Mouse (Mus musculus): ENCODE data around the gene Brca1. TPM values are rescaled to one million over a fixed set of nuclear protein-coding genes. Genes with fewer than 3 reads are reported as not detected.
"Not testable (repeated sequence)": the region's sequence is repeated elsewhere in the genome, so short reads cannot be mapped to it uniquely, and the experiment has no call there.

Gene Brca1
- total RNA-seq, 2 experiments from 2014 or later = 8.1 to 8.3 TPM

- DNase-seq = no peak
These were observed 82.6 kb downstream of the Brca1 start for GRCm38 (mm10) chr11:101469155-101469554.

GRCm38 (mm10) chr11:101468731-101469130 lies 83.0 kb downstream of the Brca1 start:
- DNase-seq = no peak

DNA sequence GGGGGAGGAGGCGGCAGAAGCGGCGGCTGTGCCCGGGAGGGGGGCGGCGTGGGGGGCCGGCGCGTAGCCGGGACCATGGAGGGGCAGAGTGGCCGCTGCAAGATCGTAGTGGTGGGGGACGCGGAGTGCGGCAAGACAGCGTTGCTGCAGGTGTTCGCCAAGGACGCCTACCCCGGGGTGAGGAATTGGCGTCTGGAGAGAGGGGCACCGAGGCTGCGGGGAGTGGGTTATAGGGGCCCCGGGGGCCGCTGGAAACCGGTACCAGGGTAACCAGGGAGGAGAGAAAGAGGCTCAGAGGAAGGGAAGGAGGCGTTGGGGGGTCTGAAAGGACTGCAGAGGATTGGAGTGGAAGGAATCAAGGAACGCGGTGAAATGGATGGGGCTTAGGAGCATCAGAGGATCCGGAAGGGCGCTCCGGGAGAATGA lies 83.5 kb downstream of the Brca1 start:
- DNase-seq = no peak

- peak; percentile 83 for DNase-seq
These were observed 84.1 kb downstream of the Brca1 start for GRCm38 (mm10) chr11:101467477-101468262.

- DNase-seq = not testable (repeated sequence)
These were observed 85.2 kb downstream of the Brca1 start for GRCm38 (mm10) chr11:101466552-101466950.

DNA sequence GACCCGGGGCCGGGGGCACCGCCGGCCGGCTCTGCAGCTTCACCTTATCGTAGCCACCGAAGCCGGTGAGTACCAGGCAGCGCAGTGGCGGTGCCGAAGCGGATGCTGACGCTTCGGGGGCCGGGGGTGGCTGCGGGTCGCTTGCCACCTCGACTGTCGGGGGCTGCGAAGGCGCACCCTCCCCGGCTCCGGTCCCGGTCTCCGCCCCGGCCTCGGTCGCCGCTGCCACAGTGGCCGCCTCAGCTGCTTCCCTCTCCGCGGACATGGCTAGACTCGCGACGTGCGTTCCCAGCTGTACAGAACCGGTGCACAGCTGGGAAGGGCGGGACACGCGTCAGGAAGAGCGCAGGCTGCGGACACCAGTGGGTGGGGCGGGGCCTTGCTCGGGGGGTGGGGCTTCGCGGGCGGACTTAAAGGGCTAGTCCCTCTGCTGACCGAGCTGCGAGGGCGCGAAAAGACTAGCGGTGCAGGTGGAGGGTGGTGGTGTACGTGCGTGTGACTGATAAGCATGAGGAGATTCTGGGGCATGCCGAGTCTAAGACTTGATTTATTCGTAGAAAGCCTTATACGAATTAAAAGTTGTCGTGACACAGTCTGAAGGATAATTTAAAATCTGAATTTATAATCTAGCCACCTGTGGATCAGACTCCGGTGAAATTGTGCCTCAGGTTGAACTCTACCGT lies 85.7 kb downstream of the Brca1 start, which contains the start of gene Vat1:
TSS of gene Vat1 (minus strand) at position 362 of the 683 bp plus-strand sequence.
- peak; percentile 84 for DNase-seq

GRCm38 (mm10) chr11:101465101-101465868 lies 86.5 kb downstream of the Brca1 start:
- DNase-seq = peak; percentile 72

DNA sequence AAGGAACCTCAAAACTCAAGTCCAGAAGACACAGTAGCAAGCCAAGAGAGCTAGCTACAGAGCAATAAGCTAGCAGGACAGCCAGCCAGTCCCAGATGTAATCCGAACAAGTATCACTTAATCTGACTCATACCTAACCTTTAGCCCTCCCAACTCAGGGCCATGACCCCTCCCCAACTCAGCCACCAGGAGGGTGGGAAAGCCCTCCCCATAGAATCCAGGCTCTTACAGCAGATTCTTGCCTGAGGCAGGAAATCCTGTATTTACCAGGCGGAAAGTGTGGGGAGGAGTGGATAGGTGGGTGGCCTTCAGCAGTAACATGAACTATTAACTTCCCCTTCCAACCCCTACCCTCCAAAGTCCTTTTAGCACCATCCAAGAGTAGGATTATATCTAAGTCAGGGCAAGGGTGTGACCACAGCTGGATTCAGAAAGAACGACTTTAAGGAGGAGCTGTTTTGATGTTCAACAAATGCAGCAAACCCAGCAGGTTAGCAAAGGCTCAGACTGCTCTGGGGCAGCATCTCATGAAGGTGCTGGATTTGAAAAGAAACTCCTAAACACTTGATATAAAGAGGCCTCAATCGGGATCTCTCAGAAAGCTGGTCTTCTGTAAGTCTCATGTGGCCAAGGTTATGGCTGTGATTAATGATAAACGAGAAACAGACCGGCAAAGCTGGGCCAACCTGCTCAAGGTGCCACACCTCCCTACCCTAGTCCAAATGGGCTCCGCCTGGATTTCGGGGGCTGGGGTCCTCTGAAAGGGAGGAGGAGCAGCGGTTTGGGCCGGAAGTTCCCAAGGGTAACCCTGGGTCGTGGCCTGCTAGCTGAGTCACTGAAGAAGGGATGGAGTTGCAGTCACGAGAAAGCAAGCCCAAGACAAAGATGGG lies 87.3 kb downstream of the Brca1 start, which contains the start of gene Rnd2:
TSS of gene Rnd2 (plus strand) at position 789 of the 890 bp plus-strand sequence.
- DNase-seq = peak; percentile 44

GRCm38 (mm10) chr11:101462583-101463440 lies 88.9 kb downstream of the Brca1 start:
- DNase-seq = no peak

GRCm38 (mm10) chr11:101462141-101462540 lies 89.6 kb downstream of the Brca1 start:
- no peak for DNase-seq

DNA sequence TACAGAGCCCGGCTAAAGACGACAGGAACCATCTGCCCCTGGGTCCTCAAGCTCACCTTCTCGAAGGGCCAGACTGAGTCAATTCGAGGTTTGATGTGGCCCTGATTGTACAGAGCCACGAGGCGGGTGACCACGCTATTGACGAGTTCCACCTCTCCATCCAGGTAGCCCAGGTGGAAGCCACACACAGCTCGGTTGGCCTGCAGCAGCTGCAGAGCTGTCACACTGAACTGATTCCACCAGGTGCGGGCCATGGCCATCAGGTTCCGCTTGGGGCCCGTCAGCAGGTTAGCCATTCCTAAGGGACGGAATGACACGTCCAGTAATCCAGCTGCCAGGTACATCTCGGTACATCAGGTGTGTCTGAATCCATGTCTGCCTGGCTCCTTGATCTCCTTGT lies 91.4 kb downstream of the Brca1 start:
- DNase-seq = no peak

DNA sequence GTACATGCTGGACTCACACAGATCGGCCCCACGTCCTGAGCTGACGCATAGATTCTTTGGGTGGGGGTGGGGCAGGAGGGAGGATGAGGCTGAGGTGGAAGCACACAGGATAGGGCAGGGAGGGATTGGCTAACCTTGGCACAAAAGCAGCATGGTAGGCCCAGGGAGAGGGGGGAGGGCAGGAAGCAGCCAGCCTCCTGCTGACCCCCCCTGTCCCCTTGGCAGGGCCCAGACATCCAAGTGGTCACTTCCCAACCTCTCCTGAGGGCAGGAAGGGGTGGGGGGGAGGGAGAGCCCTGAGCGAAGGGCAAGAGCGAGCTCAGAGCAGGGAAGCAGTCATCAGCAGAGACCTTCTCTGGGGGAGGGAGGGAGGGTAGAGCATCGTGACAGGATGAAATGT lies 92.0 kb downstream of the Brca1 start:
- peak; percentile 40 for DNase-seq

- DNase-seq = no peak
These were observed 93.5 kb downstream of the Brca1 start for GRCm38 (mm10) chr11:101458217-101458616.

DNA sequence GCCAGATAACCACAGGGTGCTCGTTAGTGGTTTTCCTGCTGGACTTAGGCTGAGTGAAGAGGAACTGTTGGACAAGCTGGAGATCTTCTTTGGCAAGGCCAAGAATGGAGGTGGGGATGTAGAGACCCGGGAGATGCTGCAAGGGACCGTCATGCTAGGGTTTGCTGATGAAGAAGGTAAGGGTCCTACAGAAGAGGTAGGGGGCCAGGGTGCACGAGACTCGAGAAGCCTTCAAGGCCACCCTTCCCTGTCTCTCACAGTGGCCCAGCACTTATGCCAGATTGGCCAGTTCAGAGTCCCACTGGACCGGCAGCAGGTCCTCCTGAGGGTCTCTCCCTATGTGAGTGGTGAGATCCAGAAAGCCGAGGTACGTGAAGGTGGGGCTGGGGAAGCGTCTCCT lies 94.1 kb downstream of the Brca1 start:
- no peak for DNase-seq

DNA sequence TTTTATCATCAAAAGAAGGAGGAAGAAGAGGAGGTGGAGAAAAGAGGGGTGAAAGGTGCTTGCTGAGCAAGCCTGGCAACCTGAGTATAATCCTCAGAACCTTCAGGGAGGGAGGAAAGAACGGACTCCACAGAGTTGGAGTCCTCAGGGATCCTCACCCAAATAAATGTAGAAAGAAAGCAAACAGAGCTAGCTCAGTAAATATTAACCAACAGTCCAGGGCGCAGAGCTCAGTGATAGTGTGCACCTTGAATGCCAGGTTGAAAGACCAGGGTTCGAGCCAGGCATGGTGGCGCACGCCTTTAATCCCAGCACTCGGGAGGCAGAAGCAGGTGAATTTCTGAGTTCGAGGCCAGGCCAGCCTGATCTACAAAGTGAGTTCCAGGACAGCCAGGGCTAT lies 96.1 kb downstream of the Brca1 start:
- no peak for DNase-seq

DNA sequence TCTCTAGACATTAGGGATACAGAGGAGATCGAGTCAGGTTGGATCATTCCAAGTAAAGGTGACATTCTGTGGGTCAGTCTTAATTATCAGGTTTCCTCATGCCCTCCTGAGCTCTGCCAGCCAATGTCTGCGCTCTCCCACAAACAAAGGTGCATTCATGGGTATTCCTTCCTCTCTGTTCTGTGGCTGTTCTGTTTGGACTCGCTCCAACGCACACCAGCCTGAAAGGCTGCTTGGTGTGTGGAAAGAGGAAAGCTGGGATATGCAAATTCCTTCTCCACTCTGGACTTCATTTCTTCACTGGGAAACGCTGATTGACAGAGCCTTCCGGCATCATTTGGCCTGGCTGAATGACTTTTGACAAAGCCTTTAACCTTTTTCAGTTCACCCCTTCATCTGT lies 97.1 kb downstream of the Brca1 start:
- DNase-seq = no peak

DNA sequence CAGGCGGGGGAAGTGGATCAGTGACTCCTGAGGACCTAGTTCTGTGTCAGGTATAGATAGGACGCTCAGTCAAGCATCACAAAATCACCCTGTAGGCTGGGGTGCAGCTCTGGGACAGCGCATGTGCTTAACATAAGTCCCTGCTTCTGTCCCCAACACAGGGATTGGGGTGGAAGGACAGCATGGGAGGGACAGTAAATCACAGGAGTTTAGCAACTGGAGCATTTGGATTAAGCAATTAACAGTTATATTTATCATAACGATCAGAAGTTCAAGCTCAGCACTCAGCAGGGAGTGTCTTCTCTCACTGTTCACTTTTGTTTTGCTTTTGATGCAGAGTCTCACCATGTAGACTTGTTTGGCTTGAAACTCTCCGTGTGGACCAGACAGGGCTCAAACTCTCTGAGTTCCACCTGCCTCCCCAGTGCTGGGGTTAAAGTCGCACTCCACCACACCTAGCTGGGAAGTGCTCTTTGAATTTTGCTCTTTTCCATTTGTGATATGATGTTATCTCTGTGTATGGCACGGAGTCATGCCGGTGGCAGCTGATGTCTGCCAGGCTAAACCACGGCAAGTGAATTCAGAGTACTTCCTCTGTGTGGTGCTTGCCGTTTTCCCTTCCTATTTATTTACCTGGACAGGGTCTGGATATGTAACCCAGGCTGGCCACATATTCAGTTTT lies 99.5 kb downstream of the Brca1 start:
- DNase-seq = no peak

GRCm38 (mm10) chr11:101451536-101451935 lies 100.2 kb downstream of the Brca1 start:
- no peak for DNase-seq

GRCm38 (mm10) chr11:101450394-101450793 lies 101.4 kb downstream of the Brca1 start:
- DNase-seq = no peak

DNA sequence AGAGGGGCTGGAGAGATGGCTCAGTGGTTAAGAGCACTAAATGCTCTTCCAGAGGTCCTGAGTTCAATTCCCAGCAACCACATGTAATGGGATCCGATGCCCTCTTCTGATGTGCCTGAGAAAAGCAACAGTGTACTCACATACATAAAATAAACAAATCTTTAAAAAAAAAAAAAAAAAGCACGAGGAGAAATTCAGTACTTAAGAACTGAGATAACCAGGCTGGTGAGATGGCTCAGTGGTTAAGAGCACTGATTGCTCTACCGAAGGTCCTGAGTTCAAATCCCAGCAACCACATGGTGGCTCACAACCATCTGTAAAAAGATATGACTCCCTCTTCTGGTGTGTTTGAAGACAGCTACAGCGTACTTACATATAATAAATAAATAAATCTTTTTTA lies 102.2 kb downstream of the Brca1 start:
- not testable (repeated sequence) for DNase-seq

All from adrenal gland, postnatal 10 days (tissue).